Mouse (Mus musculus) heart, embryonic 10.5 days (tissue): ENCODE data around the gene Sec31a. TPM values are rescaled to one million over a fixed set of nuclear protein-coding genes. Genes with fewer than 3 reads are reported as not detected.

ENCODE experiments used
- DNase-seq: peaks from one replicate; pipeline ENCODE4 v3.0.0-alpha.2; 2017; ENCODE audit warnings: low spot score
- H3K27ac ChIP-seq: fragments of 300-500 bp; sonication (generic); 2 replicates; pipeline ENCODE4 v1.5.1; 2016; ENCODE audit warnings: mild to moderate bottlenecking
- H3K27me3 ChIP-seq: fragments of 300-500 bp; sonication (generic); 2 replicates; pipeline ENCODE4 v1.6.1; 2016; ENCODE audit warnings: mild to moderate bottlenecking; ENCODE audit not compliant: poor library complexity, insufficient read depth, severe bottlenecking
- H3K36me3 ChIP-seq: fragments of 300-500 bp; sonication (generic); 2 replicates; pipeline ENCODE4 v1.6.1; 2016; ENCODE audit warnings: mild to moderate bottlenecking, moderate library complexity
- H3K4me1 ChIP-seq: fragments of 300-500 bp; sonication (generic); 2 replicates; pipeline ENCODE4 v1.6.1; 2016; ENCODE audit warnings: mild to moderate bottlenecking
- H3K4me3 ChIP-seq: fragments of 300-500 bp; sonication (generic); 2 replicates; pipeline ENCODE4 v1.5.1; 2016; ENCODE audit warnings: mild to moderate bottlenecking, moderate library complexity
- H3K9me3 ChIP-seq: fragments of 300-500 bp; sonication (generic); 2 replicates; pipeline ENCODE4 v1.6.1; 2016; ENCODE audit warnings: mild to moderate bottlenecking, moderate library complexity
- WGBS: fragments of 180-500 bp; shearing (Covaris S2); methylation state at CpG from one replicate; pipeline ENCODE4 v1.1.7; 2016; 5-methylcytosine and 5-hydroxymethylcytosine counted together
- polyA plus RNA-seq: library from polyadenylated mRNA; unstranded; fragments of >200 nt; fragmentation: Nextera tagmentation; extraction: Ambion mirVana; gene quantifications from 2 replicates; pipeline ENCODE4 v1.2.1, GENCODE M21; 2016

Gene Sec31a
- polyA plus RNA-seq, 1 experiment from 2014 or later: 156 TPM

- H3K4me1 ChIP-seq: no peaks in the 10 kb centered on the region
- peaks cover 94% of the 10 kb centered on the region for H3K36me3 ChIP-seq
These were observed 49.0 kb downstream of the Sec31a start for GRCm38 (mm10) chr5:100367051-100367450.

GRCm38 (mm10) chr5:100360296-100360695 lies 55.7 kb downstream of the Sec31a start:
- 88% methylated on average over 6 of the region's 6 CpGs for WGBS
- Histone ChIP-seq H3K4me3 (no peak overlapping the region), H3K4me1 (peaks cover 15% of the 10 kb centered on the region), H3K36me3 (peaks cover 49% of the 10 kb centered on the region), H3K27ac (no peak overlapping the region), H3K9me3 (no peaks in the 10 kb centered on the region), H3K27me3 (no peaks in the 10 kb centered on the region)
- no peak for DNase-seq

More at GRCm38 (mm10) chr5:100367051-100367450, 49.0 kb downstream of the Sec31a start:
- no peak for DNase-seq
- no peaks in the 10 kb centered on the region for H3K9me3 ChIP-seq
- WGBS: 95% methylated on average over 2 of the region's 2 CpGs
- H3K27ac ChIP-seq: no peak overlapping the region
- H3K4me3 ChIP-seq: no peak overlapping the region
- no peaks in the 10 kb centered on the region for H3K27me3 ChIP-seq

DNA sequence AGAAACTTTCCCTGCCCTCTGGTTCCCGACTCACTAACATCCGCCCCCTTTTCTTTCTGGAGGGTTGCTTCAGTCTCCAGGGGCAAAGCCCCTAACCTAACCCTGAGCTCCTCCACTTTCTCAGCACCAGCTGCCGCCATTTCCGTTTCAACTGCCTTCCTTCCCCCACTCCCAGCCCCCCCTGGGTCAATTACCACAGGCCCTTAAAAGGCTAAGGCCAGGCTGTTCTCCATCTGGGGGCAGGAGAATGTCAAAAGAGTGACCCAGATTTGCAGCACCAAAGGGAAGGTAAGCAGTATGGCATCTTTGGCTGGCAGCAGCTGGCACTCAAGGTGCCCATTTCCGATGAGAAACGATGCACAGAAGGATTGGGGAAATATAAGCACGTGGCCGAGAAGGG lies 57.7 kb downstream of the Sec31a start:
- Histone ChIP-seq H3K36me3 (peaks cover 30% of the 10 kb centered on the region), H3K4me1 (peaks cover 28% of the 10 kb centered on the region), H3K9me3 (no peaks in the 10 kb centered on the region), H3K4me3 (no peak overlapping the region), H3K27ac (peak overlapping the region; percentile 69), H3K27me3 (no peaks in the 10 kb centered on the region)
- 47% methylated on average over 8 of the region's 8 CpGs for WGBS
- no peak for DNase-seq

- DNase-seq: no peak
- Histone ChIP-seq H3K4me1 (peaks cover 50% of the 10 kb centered on the region), H3K27me3 (no peaks in the 10 kb centered on the region), H3K4me3 (no peak overlapping the region), H3K27ac (peak overlapping the region; percentile 70), H3K9me3 (no peaks in the 10 kb centered on the region), H3K36me3 (no peaks in the 10 kb centered on the region)
- WGBS: 89% methylated on average over 20 of the region's 20 CpGs
These were observed 61.4 kb downstream of the Sec31a start for GRCm38 (mm10) chr5:100354644-100355043.

DNA sequence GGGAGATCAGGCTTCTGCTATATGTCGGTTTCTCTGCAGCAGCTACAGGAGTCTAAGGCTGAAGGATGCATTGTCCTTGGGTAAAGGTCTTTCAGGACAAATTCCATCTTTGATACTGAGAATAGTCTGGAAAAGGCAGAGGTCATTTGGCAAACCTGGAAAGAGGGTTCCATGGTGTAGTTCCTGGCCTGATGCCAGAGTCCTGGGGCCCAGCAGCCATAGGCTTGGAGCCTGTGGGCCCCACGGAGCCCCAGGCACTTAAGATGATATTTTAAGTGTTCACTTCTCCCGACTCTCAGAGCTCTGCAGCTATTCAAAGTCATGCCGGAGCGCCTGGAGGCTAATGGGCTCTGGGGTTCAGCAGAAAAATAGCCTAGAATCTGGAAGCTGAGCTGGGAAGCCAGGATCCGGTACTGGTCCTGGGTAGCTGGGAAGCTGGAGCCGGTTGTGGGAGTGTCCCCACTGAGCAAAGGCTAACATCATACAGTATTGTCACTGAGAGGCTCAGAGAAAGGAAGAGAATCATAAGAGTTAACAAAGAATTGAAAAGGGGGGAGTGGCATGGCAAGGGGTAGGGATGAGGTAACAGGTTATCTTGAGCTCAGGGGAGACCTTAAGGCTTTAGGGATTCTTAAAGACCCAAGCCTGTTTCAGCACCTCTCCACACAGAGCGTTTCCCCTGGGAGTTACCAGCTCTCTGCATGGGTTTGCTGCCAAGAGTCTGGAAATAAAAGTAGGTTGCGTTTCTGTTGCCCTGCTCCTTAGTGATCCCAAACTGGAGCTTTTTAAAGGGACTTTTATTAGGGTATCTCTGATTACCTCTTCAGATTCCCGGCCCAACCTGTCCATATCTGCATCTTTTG lies 62.8 kb downstream of the Sec31a start:
- Histone ChIP-seq H3K36me3 (no peaks in the 10 kb centered on the region), H3K4me3 (no peak overlapping the region), H3K27ac (peak overlapping the region; percentile 89), H3K27me3 (no peaks in the 10 kb centered on the region), H3K4me1 (peaks cover 45% of the 10 kb centered on the region), H3K9me3 (no peaks in the 10 kb centered on the region)
- 42% methylated on average over 10 of the region's 10 CpGs for WGBS
- DNase-seq: no peak

GRCm38 (mm10) chr5:100350907-100351456 lies 65.1 kb downstream of the Sec31a start:
- Histone ChIP-seq H3K27me3 (no peaks in the 10 kb centered on the region), H3K36me3 (no peaks in the 10 kb centered on the region), H3K4me3 (no peak overlapping the region), H3K9me3 (no peaks in the 10 kb centered on the region), H3K27ac (no peak overlapping the region), H3K4me1 (peaks cover 47% of the 10 kb centered on the region)
- WGBS: 96% methylated on average over 8 of the region's 8 CpGs
- DNase-seq: no peak

GRCm38 (mm10) chr5:100349287-100350215 lies 66.5 kb downstream of the Sec31a start:
- no peak for DNase-seq
- Histone ChIP-seq H3K36me3 (no peaks in the 10 kb centered on the region), H3K27ac (peak overlapping the region; percentile 59; the same call in 1 of the 2 replicates), H3K27me3 (no peaks in the 10 kb centered on the region), H3K9me3 (no peaks in the 10 kb centered on the region), H3K4me3 (no peak overlapping the region), H3K4me1 (peaks cover 44% of the 10 kb centered on the region)
- WGBS: 67% methylated on average over 10 of the region's 10 CpGs

- H3K36me3 ChIP-seq: no peaks in the 10 kb centered on the region
- peaks cover 23% of the 10 kb centered on the region for H3K4me1 ChIP-seq
- DNase-seq: no peak
- 94% methylated on average over 1 of the region's 1 CpGs for WGBS
- no peak overlapping the region for H3K27ac ChIP-seq
- H3K27me3 ChIP-seq: no peaks in the 10 kb centered on the region
- H3K9me3 ChIP-seq: no peaks in the 10 kb centered on the region
- no peak overlapping the region for H3K4me3 ChIP-seq
These were observed 70.9 kb downstream of the Sec31a start for GRCm38 (mm10) chr5:100345118-100345517.

DNA sequence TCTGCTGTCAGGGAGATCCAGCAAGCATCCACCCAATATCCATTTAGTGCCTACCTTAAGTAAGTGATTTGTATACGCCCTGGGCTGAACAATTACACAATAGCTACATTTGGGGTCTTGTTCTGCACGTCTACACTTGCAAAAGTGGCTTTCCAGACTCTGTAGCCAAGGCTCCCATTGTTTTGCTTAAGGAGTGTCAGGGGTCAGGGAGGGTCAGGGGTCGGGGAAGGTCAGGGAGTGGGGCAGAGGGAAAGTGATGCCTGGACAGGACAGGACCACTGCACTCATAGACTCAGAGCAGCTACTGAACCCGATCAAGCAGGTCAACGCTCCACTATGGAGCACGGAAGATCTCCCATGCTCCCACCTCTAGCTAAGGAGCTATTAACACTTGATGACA lies 72.9 kb downstream of the Sec31a start:
- no peaks in the 10 kb centered on the region for H3K36me3 ChIP-seq
- 63% methylated on average over 6 of the region's 6 CpGs for WGBS
- H3K4me3 ChIP-seq: no peak overlapping the region
- no peak for DNase-seq
- H3K9me3 ChIP-seq: no peaks in the 10 kb centered on the region
- H3K4me1 ChIP-seq: peaks cover 16% of the 10 kb centered on the region
- no peak overlapping the region for H3K27ac ChIP-seq
- no peaks in the 10 kb centered on the region for H3K27me3 ChIP-seq

DNA sequence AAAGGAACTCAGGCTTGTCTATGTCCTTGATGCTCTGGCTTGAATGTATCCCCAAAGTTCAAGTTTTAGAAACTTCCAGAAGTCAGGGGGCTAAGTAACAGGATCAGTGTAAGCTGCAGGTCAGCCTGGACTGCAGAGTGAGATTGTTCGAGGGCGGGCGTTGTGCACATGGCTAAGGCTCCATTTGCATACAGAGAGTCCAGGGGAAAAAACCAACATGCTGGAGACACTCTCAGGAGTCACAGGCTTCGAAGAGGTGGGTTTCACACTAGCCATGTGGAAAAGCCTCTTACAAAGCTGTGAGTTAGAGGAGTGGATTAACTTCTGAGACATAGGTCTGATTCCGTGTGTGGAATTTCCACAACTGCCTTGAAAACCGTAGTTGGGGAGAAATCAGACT lies 73.6 kb downstream of the Sec31a start:
- 80% methylated on average over 6 of the region's 6 CpGs for WGBS
- Histone ChIP-seq H3K4me3 (no peak overlapping the region), H3K4me1 (peaks cover 16% of the 10 kb centered on the region), H3K27ac (no peak overlapping the region), H3K27me3 (no peaks in the 10 kb centered on the region), H3K9me3 (no peaks in the 10 kb centered on the region), H3K36me3 (no peaks in the 10 kb centered on the region)
- no peak for DNase-seq

DNA sequence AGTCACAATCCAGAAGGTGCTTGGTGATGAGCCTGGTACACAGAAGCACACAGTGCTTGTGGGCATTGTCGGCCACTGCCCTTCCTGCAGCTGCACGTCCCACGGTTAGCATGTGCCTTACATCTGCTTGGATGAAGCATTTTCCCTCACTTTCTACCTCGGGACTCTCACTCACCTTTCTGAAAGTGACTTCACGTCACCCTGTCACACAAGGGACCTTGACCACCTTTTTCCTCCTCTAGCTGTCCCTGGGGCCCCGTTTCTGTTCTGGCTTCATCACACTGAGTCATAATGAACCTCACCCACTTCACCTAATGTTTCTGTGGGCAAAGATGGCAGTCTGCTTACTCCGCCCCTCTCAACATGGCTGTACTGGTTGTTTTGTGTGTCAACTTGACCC lies 75.0 kb downstream of the Sec31a start:
- no peak overlapping the region for H3K27ac ChIP-seq
- WGBS: 88% methylated on average over 7 of the region's 7 CpGs
- H3K4me3 ChIP-seq: no peak overlapping the region
- no peaks in the 10 kb centered on the region for H3K36me3 ChIP-seq
- H3K4me1 ChIP-seq: peaks cover 9% of the 10 kb centered on the region
- H3K9me3 ChIP-seq: no peaks in the 10 kb centered on the region
- DNase-seq: no peak
- H3K27me3 ChIP-seq: no peaks in the 10 kb centered on the region

DNA sequence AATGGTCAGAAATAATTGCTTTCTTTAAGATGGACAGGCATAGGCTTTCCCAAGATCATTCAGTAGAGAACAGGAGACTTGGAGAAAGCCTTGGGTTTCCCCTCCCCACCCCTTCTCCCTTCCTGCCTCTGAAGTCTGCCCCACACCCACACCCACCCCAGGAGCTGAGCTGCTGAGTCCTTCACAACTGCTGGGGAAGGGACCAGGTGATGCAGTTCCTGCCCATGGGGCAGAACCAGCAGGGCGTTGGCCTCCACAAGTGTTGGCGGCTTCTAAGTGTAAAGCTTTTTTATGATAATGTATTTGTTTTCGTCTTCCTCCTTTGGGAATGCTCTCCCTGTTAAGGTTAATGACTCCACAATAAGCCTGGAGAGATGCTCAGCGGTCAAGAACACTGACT lies 78.2 kb downstream of the Sec31a start:
- Histone ChIP-seq H3K36me3 (no peaks in the 10 kb centered on the region), H3K4me1 (peaks cover 15% of the 10 kb centered on the region), H3K27ac (no peak overlapping the region), H3K4me3 (no peak overlapping the region), H3K9me3 (no peaks in the 10 kb centered on the region), H3K27me3 (no peaks in the 10 kb centered on the region)
- no peak for DNase-seq
- 77% methylated on average over 4 of the region's 4 CpGs for WGBS

DNA sequence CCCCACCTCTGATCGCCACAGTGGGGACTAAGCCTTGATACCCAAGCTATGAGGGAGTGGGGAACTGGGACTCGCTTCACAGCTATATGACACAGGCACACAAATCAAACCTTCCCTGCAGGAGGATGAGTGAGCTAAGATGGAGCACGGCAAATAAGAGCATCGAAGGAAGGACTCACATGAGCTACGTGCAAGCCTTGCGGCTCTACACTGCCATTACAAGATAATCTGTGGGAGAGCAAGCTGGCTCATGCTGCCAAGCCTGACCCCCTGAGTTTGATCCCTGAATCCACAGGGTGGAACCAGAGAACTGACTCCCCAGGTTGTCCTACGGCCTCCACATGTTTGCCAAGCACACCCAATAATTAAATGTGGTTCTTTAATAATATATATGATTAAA lies 79.2 kb downstream of the Sec31a start:
- peaks cover 19% of the 10 kb centered on the region for H3K4me1 ChIP-seq
- no peak overlapping the region for H3K4me3 ChIP-seq
- WGBS: 74% methylated on average over 7 of the region's 7 CpGs
- no peak overlapping the region for H3K27ac ChIP-seq
- no peaks in the 10 kb centered on the region for H3K9me3 ChIP-seq
- H3K27me3 ChIP-seq: no peaks in the 10 kb centered on the region
- H3K36me3 ChIP-seq: no peaks in the 10 kb centered on the region
- no peak for DNase-seq
